Mouse (Mus musculus): ENCODE measurements around the gene Pdf.

GRCm38 (mm10) chr8:107046976-107047375, 1.4 kb downstream of the Pdf start:
- TF ChIP-seq CTCF (conservative IDR thresholded peaks at IDR 0.05; ENCODE audit: insufficient read depth, insufficient read length, low read depth, low read length) (no peak), POLR2A (IDR thresholded peaks at IDR 0.05; ENCODE audit: low read depth, low read length) (no peak)

Measured in kidney, adult 2 months (tissue).